Mouse (Mus musculus) heart, embryonic 12.5 days (tissue): ENCODE measurements around the gene Apc2. TPM values are rescaled to one million over a fixed set of nuclear protein-coding genes. Genes with fewer than 3 reads are reported as not detected.
A peak's percentile ranks its signal among the peaks of the same experiment; 100 is the strongest.
"Not testable (repeated sequence)": the region's sequence is repeated elsewhere in the genome, so short reads cannot be mapped to it uniquely, and the experiment has no call there.

ENCODE experiments used
- ATAC-seq: fragments of 200-750 bp; cut with Nextera tagmentation; 2 replicates; pipeline ENCODE4 v1.8.0; 2017; ENCODE audit warnings: moderate TSS enrichment, moderate library complexity; ENCODE audit not compliant: insufficient number of reproducible peaks, low FRiP score
- H3K27ac ChIP-seq: fragments of 300-500 bp; sonication (generic); 2 replicates; pipeline ENCODE4 v1.5.1; 2016; ENCODE audit warnings: mild to moderate bottlenecking, moderate library complexity; ENCODE audit not compliant: poor library complexity, severe bottlenecking
- H3K27me3 ChIP-seq: fragments of 300-500 bp; sonication (generic); replicated peaks from 2 replicates; pipeline ENCODE4 v1.6.1; 2016; ENCODE audit warnings: mild to moderate bottlenecking, moderate library complexity
- H3K36me3 ChIP-seq: fragments of 300-500 bp; sonication (generic); 2 replicates; pipeline ENCODE4 v1.6.1; 2016; ENCODE audit warnings: mild to moderate bottlenecking, moderate library complexity
- H3K4me1 ChIP-seq: fragments of 300-500 bp; sonication (generic); replicated peaks from 2 replicates; pipeline ENCODE4 v1.6.1; 2016; ENCODE audit warnings: mild to moderate bottlenecking
- H3K4me2 ChIP-seq: fragments of 300-500 bp; sonication (generic); 2 replicates; pipeline ENCODE4 v1.6.1; 2016; ENCODE audit warnings: mild to moderate bottlenecking, moderate library complexity
- H3K4me3 ChIP-seq: fragments of 300-500 bp; sonication (generic); 2 replicates; pipeline ENCODE4 v1.5.1; 2016; ENCODE audit warnings: mild to moderate bottlenecking
- H3K9ac ChIP-seq: fragments of 300-500 bp; sonication (generic); 2 replicates; pipeline ENCODE4 v1.6.1; 2016; ENCODE audit warnings: mild to moderate bottlenecking, moderate library complexity
- H3K9me3 ChIP-seq: fragments of 300-500 bp; sonication (generic); replicated peaks from 2 replicates; pipeline ENCODE4 v1.6.1; 2016; ENCODE audit warnings: mild to moderate bottlenecking, moderate library complexity
- WGBS: fragments of 180-500 bp; shearing (Covaris S2); methylation state at CpG from one replicate; pipeline ENCODE4 v1.1.7; 2016; 5-methylcytosine and 5-hydroxymethylcytosine counted together
- polyA plus RNA-seq: library from polyadenylated mRNA; unstranded; fragments of >200 nt; fragmentation: Nextera tagmentation; extraction: Ambion mirVana; gene quantifications from 2 replicates; pipeline ENCODE4 v1.2.1, GENCODE M21; 2016

Apc2 gene
- polyA plus RNA-seq: 0.89 and 1.4 TPM in 2 replicates

DNA sequence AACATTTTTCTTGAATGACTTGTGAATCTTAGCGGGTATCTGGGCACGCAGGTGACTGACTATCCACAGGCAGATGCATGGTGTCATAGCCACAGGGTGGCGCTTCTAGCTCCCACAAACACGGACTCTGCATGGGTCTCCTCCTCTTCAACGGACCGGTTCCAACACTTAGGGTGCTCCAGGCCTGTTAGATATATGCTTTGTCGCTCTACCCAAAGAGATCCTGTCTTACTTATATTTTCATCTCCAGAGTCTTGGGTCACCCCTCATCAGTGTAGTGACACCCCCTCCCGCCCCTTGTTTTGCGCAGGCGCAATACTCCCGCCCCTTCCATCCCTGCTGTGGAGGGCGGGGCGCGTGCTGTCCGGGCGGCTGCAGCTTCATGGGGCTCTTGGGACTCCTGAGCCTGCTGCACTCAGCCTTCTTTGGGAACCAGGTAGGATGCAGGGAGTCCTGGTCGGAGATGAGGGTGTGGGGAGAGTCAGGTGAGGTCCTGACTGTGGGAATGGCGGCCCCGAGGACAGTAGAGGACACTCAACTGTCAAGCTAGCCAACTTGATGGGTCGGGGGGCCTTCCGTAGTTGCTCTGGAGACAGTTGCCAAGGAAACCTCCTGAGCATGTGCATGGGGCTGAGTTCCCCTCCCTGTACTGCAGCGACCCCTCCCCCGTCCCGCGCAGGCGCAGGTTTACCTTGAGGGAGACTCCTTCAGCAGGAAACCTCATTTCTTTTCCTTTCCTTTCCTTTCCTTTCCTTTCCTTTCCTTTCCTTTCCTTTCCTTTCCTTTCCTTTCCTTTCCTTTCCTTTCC lies at the start of gene Apc2:
TSS of gene Apc2 (plus strand) at position 360 of the 808 bp plus-strand sequence.
- Histone ChIP-seq H3K9ac (peak within 1 kb of the TSS; percentile 74), H3K4me2 (peak within 1 kb of the TSS; percentile 83), H3K27ac (no peak within 1 kb of the TSS), H3K36me3 (peaks cover 21% of the 10 kb centered on the region), H3K9me3 (no peaks in the 10 kb centered on the region), H3K4me1 (peaks cover 34% of the 10 kb centered on the region), H3K27me3 (peaks cover 46% of the 10 kb centered on the region), H3K4me3 (peak within 1 kb of the TSS; percentile 48)
- 1% methylated on average over 26 of the region's 26 CpGs for WGBS
- ATAC-seq: peak; percentile 43; the same call in 1 of the 2 replicates

GRCm38 (mm10) chr10:80247849-80248248 lies 47.9 kb upstream of the Apc2 start:
- no peaks in the 10 kb centered on the region for H3K27me3 ChIP-seq
- peaks cover 29% of the 10 kb centered on the region for H3K36me3 ChIP-seq
- H3K4me2 ChIP-seq: peak overlapping the region; percentile 14; the same call in 1 of the 2 replicates
- no peak overlapping the region for H3K27ac ChIP-seq
- H3K4me1 ChIP-seq: peaks cover 38% of the 10 kb centered on the region
- no peak overlapping the region for H3K4me3 ChIP-seq
- ATAC-seq: no peak
- no peaks in the 10 kb centered on the region for H3K9me3 ChIP-seq
- H3K9ac ChIP-seq: no peak overlapping the region; the same call in 1 of the 2 replicates
- 52% methylated on average over 6 of the region's 6 CpGs for WGBS

DNA sequence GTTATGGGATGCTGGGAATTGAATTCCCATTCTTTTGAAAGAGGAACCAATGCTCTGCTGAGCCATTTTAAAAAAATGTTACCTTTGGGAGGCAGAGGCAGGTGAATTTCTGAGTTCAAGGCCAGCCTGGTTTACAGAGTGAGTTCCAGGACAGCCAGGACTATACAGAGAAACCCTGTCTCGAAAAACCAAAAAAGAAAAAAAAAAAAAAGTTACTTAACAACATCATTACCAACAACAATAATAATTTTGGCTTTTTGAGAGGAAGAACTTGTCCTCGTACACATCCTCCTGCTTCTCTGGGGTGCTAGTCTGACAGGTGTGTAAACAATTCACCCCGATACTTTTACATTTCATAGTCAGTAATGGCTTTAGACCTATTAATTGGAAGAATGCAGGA lies 47.3 kb upstream of the Apc2 start:
- H3K4me3 ChIP-seq: peak overlapping the region; percentile 79

GRCm38 (mm10) chr10:80248971-80249640 lies 46.7 kb upstream of the Apc2 start, which contains the start of gene Ndufs7:
Gene Ndufs7, plus strand, starts transcription at chr10:80249121.
- peak within 1 kb of the TSS; percentile 95 for H3K27ac ChIP-seq
- H3K9me3 ChIP-seq: no peaks in the 10 kb centered on the region
- peak within 1 kb of the TSS; percentile 88 for H3K4me2 ChIP-seq
- peak within 1 kb of the TSS; percentile 93 for H3K9ac ChIP-seq
- peak; percentile 89 for ATAC-seq
- H3K36me3 ChIP-seq: peaks cover 29% of the 10 kb centered on the region
- under 1% methylated on average over 53 of the region's 53 CpGs for WGBS
- no peaks in the 10 kb centered on the region for H3K27me3 ChIP-seq
- H3K4me3 ChIP-seq: peak within 1 kb of the TSS; percentile 79
- peaks cover 36% of the 10 kb centered on the region for H3K4me1 ChIP-seq

More for the DNA sequence above, 47.3 kb upstream of the Apc2 start:
- H3K27ac ChIP-seq, ATAC-seq, H3K9me3 ChIP-seq, H3K27me3 ChIP-seq, H3K9ac ChIP-seq: not testable (repeated sequence)
- Histone ChIP-seq H3K4me1 (peaks cover 36% of the 10 kb centered on the region), H3K36me3 (peaks cover 29% of the 10 kb centered on the region), H3K4me2 (peak overlapping the region; percentile 88)
- 44% methylated on average over 3 of the region's 3 CpGs for WGBS

GRCm38 (mm10) chr10:80250059-80250458 lies 45.7 kb upstream of the Apc2 start:
- Histone ChIP-seq H3K4me2 (peak overlapping the region; percentile 88), H3K9me3 (no peaks in the 10 kb centered on the region), H3K27me3 (no peaks in the 10 kb centered on the region), H3K9ac (peak overlapping the region; percentile 93), H3K36me3 (peaks cover 31% of the 10 kb centered on the region), H3K4me3 (peak overlapping the region; percentile 79), H3K4me1 (peaks cover 36% of the 10 kb centered on the region), H3K27ac (no peak overlapping the region)
- no peak for ATAC-seq
- WGBS: 36% methylated on average over 2 of the region's 2 CpGs

DNA sequence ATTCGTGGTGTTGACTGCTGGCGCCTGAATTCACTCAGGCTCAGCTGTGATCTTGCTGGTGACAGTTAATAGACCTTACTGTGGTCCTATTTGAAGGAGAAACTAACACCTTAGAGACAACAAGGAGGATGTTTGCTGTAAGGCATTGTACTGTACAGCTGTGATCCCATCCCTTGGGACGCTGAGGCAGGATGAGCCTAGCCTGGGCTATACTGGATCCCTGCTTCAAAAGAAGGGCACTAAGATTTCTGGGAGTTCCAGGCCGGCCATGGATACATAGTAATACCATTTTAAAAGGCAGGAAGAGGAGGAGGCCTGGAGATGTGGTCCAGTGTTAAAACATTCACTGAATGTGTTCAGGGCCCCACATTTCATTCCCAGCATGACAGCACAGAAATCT lies 45.2 kb upstream of the Apc2 start:
- ATAC-seq: no peak
- H3K36me3 ChIP-seq: peaks cover 37% of the 10 kb centered on the region
- WGBS: 74% methylated on average over 4 of the region's 4 CpGs
- H3K27me3 ChIP-seq: no peaks in the 10 kb centered on the region
- H3K4me2 ChIP-seq: peak overlapping the region; percentile 88
- H3K9me3 ChIP-seq: no peaks in the 10 kb centered on the region
- peak overlapping the region; percentile 93; the same call in 1 of the 2 replicates for H3K9ac ChIP-seq
- H3K4me3 ChIP-seq: peak overlapping the region; percentile 79
- H3K27ac ChIP-seq: no peak overlapping the region
- peaks cover 31% of the 10 kb centered on the region for H3K4me1 ChIP-seq

DNA sequence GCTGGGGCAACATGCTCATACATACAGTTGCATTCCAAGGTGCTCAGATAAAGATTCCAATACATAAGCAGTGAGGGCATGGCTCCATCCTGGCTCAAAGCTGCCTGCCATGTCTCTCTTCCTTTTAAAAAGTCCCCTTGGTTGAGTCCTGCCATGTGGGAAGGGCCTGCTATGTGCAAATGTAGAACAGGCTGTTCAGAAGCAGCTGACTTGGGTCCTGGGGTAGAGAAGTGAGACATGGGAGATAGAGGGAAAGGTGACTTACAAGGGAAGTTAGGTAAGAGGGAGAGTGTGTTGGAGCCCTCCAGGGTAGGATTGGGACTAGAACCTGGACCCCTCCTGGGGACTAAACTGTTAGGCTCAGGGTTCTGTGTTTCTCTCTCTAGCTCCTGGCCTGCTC lies 43.8 kb upstream of the Apc2 start:
- Histone ChIP-seq H3K36me3 (peaks cover 51% of the 10 kb centered on the region), H3K27ac (no peak overlapping the region), H3K9ac (peak overlapping the region; percentile 18; the same call in 1 of the 2 replicates), H3K9me3 (no peaks in the 10 kb centered on the region), H3K4me3 (no peak overlapping the region), H3K27me3 (no peaks in the 10 kb centered on the region), H3K4me2 (no peak overlapping the region), H3K4me1 (peaks cover 33% of the 10 kb centered on the region)
- no peak for ATAC-seq

DNA sequence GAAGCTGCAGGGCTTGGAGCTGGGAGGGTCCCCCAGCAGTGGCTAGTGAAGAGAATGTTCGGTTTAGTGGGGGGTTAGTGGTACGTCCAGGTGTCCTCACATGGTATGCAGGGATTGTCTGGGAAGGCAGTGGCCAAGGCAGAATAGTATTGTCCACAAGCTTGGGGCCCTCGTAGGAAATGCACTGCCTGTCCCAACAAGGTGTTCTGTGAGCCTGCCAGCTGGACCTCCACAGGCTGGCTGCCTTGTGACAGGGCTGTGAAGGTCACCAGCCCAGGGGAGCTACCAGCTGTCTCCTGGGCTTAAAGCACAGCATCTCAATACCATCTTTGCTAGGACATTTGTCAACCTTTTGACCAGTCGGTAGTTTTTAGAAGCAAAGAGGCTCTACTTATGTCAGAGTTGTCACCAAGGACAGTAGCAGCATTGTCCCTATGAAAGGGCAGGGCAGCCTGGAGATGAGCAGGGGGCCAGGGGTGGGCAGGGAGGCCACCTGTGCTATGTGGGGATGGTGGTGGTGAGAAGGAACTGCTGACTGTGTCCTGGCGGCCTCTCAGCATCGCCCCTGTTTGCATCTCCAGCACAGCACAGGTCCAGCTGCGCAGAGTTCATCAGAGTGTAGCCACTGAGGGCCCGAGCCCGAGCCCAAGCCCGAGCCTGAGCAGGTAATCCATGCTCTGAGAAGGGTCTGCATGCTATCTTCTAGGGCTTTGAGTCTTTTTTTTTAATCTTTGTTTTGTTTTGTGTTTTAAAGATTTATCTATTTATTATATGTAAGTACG lies 43.1 kb upstream of the Apc2 start:
- Histone ChIP-seq H3K4me2 (no peak overlapping the region), H3K36me3 (peaks cover 56% of the 10 kb centered on the region), H3K9ac (peak overlapping the region; percentile 18; the same call in 1 of the 2 replicates), H3K9me3 (no peaks in the 10 kb centered on the region), H3K27me3 (no peaks in the 10 kb centered on the region), H3K4me1 (peaks cover 33% of the 10 kb centered on the region), H3K27ac (no peak overlapping the region), H3K4me3 (no peak overlapping the region)
- no peak for ATAC-seq
- WGBS: 90% methylated on average over 11 of the region's 11 CpGs

DNA sequence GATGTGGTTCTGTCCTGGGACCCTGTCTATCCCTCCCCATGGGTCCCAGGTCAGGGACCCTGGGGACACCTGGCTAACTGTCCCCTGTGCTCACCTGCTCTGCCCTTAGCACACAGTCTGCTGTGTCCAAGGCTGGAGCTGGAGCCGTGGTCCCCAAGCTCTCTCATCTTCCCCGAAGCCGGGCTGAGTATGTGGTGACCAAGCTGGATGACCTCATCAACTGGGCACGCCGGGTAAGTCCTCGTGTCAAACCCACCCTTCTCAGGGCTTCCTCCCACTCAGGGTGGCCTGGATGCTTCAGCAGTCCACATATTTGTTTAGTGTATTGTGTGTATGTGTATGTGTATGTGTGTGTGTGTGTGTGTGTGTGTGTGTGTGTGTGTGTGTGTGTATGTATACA lies 42.2 kb upstream of the Apc2 start:
- peaks cover 65% of the 10 kb centered on the region for H3K36me3 ChIP-seq

DNA sequence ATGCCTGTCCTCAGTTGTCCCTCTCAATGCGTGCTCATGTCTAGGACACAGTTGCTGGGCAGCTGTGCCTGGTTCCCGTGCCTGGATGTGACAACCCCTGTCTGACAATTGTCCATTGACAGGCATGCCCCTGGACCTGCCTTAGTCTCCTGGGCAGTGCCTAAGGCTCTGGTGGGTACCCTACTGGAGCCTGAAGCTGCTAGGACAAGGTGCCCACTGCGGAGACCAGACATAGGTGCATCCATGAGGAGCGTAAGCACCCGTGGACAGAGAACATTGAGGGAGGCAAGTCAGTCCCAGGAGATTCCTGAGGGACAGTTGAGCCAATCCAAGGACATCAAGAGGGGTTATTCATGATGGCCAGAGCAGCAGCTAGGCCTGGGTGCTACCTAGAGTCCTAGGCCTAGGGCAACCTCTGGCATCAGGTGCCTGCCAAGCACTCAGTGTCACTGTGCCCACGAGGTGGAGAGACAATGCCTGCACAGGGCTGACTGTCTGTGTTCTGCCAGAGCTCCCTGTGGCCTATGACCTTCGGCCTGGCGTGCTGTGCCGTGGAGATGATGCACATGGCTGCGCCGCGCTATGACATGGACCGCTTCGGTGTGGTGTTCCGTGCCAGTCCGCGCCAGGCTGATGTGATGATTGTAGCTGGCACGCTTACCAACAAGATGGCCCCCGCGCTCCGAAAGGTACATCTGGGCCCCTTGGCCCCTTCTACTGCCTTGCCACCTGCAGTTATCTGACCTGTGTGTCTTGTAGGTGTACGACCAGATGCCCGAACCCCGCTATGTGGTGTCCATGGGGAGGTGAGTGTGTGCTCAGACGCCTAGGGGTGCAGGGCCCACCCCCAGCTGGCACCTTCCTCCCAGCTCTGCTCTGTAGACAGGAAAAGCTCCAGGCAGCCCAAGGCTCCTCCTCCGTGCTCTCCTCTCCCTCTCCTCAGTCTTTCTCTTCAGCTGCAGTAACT lies 41.2 kb upstream of the Apc2 start:
- peaks cover 50% of the 10 kb centered on the region for H3K4me1 ChIP-seq
- H3K27ac ChIP-seq: no peak overlapping the region
- 94% methylated on average over 26 of the region's 26 CpGs for WGBS
- no peak overlapping the region for H3K4me2 ChIP-seq
- H3K27me3 ChIP-seq: no peaks in the 10 kb centered on the region
- no peak overlapping the region for H3K4me3 ChIP-seq
- no peak overlapping the region for H3K9ac ChIP-seq
- peaks cover 72% of the 10 kb centered on the region for H3K36me3 ChIP-seq
- ATAC-seq: no peak
- no peaks in the 10 kb centered on the region for H3K9me3 ChIP-seq

More for the DNA sequence above, 42.2 kb upstream of the Apc2 start:
- no peak overlapping the region for H3K9ac ChIP-seq
- H3K4me1 ChIP-seq: peaks cover 39% of the 10 kb centered on the region
- H3K27ac ChIP-seq: no peak overlapping the region
- H3K9me3 ChIP-seq: no peaks in the 10 kb centered on the region
- no peaks in the 10 kb centered on the region for H3K27me3 ChIP-seq
- no peak overlapping the region for H3K4me3 ChIP-seq
- no peak for ATAC-seq
- WGBS: 78% methylated on average over 6 of the region's 6 CpGs
- no peak overlapping the region for H3K4me2 ChIP-seq
